10 mouse cellular contexts compared by ENCODE assay signal in genomic region chr1:55055322-55056115, GRCm38 (mm10).
"Had no signal": no experiment of that assay in that cellular context is flagged by ENCODE, and none has a peak within 500 bp of the region (broad histone marks: within the 10 kb centered on the region; RNA-seq: fewer than 3 reads in every experiment).

No protein-coding gene starts in this region.

- ATAC-seq: midbrain, embryonic 13.5 days had no signal

- DNase-seq: kidney, adult 8-10 months; kidney, postnatal 4 days; left cerebral cortex, postnatal 4 days; lung, embryonic 14.5 days; lung, postnatal 10 days; thymus, postnatal 36 days had no signal

- H3K27me3 ChIP-seq: neural tube, embryonic 12.5 days had no signal

- H3K9me3 ChIP-seq: limb, embryonic 13.5 days; midbrain, embryonic 13.5 days; neural tube, embryonic 12.5 days had no signal

- H3K4me3 ChIP-seq: layer of hippocampus, adult 2 months; limb, embryonic 13.5 days; midbrain, embryonic 13.5 days; neural tube, embryonic 12.5 days had no signal
